In genomic region chr13:98222848-98223247, GRCm38 (mm10) we compare ENCODE assay signal across 9 mouse cellular contexts. TPM values are rescaled to one million over a fixed set of nuclear protein-coding genes. Genes with fewer than 3 reads are reported as not detected.
DNase-seq lines count a peak whose midpoint lies in the region; ATAC-seq and TF ChIP-seq lines count a peak whose summit lies in the region.
"Had no signal": no experiment of that assay in that cellular context is flagged by ENCODE, and none has a peak within 500 bp of the region (broad histone marks: within the 10 kb centered on the region; RNA-seq: fewer than 3 reads in every experiment).

No protein-coding gene starts in this region.

- no peaks in the 10 kb centered on the region for H3K9me3 ChIP-seq in kidney, postnatal 0 days (replicated peaks; ENCODE audit: low read length)
- H3K9me3 ChIP-seq in midbrain, embryonic 14.5 days (ENCODE audit: control insufficient read depth, low read length): no peaks in the 10 kb centered on the region

- no peak for ATAC-seq in kidney, postnatal 0 days (replicated peaks; ENCODE audit: low FRiP score, low read depth)
- ATAC-seq in midbrain, embryonic 14.5 days (ENCODE audit: low FRiP score, low TSS enrichment): peak; percentile 60; the same call in 1 of the 2 replicates

- no peak overlapping the region for H3K27ac ChIP-seq in spleen, adult 2 months (ENCODE audit: insufficient read depth, low read length)
- no peak overlapping the region for H3K27ac ChIP-seq in bone marrow macrophage, adult 2 months (ENCODE audit: insufficient read depth, low read depth, low read length)
- H3K27ac ChIP-seq in gastrocnemius, adult 2 months: no peak overlapping the region
- no peak overlapping the region for H3K27ac ChIP-seq in kidney, postnatal 0 days
- H3K27ac ChIP-seq in midbrain, embryonic 14.5 days (replicated peaks; ENCODE audit: low read depth, low read length): no peak overlapping the region

- H3K27me3 ChIP-seq in spleen, adult 2 months (ENCODE audit: control insufficient read depth, insufficient read depth, low read length): no peaks in the 10 kb centered on the region
- H3K27me3 ChIP-seq in kidney, postnatal 0 days (ENCODE audit: insufficient read depth, low read length): no peaks in the 10 kb centered on the region
- H3K27me3 ChIP-seq in midbrain, embryonic 14.5 days (ENCODE audit: control insufficient read depth, insufficient read depth, low read length): no peaks in the 10 kb centered on the region

- WGBS in spleen, adult 2 months: 40% methylated on average over 12 of the region's 12 CpGs
- 25% methylated on average over 12 of the region's 12 CpGs for WGBS in kidney, postnatal 0 days
- WGBS in midbrain, embryonic 14.5 days: 38% methylated on average over 12 of the region's 12 CpGs

- H3K36me3 ChIP-seq in spleen, adult 2 months (ENCODE audit: control insufficient read depth, insufficient read depth, low read length): no peaks in the 10 kb centered on the region
- no peaks in the 10 kb centered on the region for H3K36me3 ChIP-seq in kidney, postnatal 0 days (ENCODE audit: insufficient read depth, low read length)
- H3K36me3 ChIP-seq in midbrain, embryonic 14.5 days (ENCODE audit: control insufficient read depth, insufficient read depth, low read length): no peaks in the 10 kb centered on the region

- H3K4me2 ChIP-seq in kidney, postnatal 0 days (ENCODE audit: low read length): peak overlapping the region; percentile 25; the same call in 1 of the 2 replicates
- H3K4me2 ChIP-seq in midbrain, embryonic 14.5 days (ENCODE audit: low read length): 0 out of 2 replicates have a peak overlapping the region, but pooled peaks have one; percentile 15

- no peaks in the 10 kb centered on the region for H3K4me1 ChIP-seq in spleen, adult 2 months (ENCODE audit: control insufficient read depth, insufficient read depth, insufficient read length)
- no peaks in the 10 kb centered on the region; the same call in 1 of the 2 replicates for H3K4me1 ChIP-seq in bone marrow macrophage, adult 2 months (ENCODE audit: control insufficient read depth, insufficient read depth, low read length)
- no peaks in the 10 kb centered on the region for H3K4me1 ChIP-seq in kidney, postnatal 0 days (replicated peaks; ENCODE audit: insufficient read depth, low read length)
- H3K4me1 ChIP-seq in midbrain, embryonic 14.5 days (ENCODE audit: control insufficient read depth, insufficient read depth, low read length): no peaks in the 10 kb centered on the region

- no peak overlapping the region for H3K9ac ChIP-seq in kidney, postnatal 0 days (ENCODE audit: low read depth, low read length)
- 0 out of 2 replicates have a peak overlapping the region, but pooled peaks have one; percentile 20 for H3K9ac ChIP-seq in midbrain, embryonic 14.5 days (replicated peaks; ENCODE audit: low read length)

- TF ChIP-seq POLR2A in spleen, adult 2 months (IDR thresholded peaks at IDR 0.05; ENCODE audit: low read depth, low read length): no peak
- no peak for TF ChIP-seq POLR2A in bone marrow macrophage, adult 2 months (IDR thresholded peaks at IDR 0.05; ENCODE audit: borderline replicate concordance, low read depth, low read length)

- no peak for DNase-seq in spleen, adult 2 months (ENCODE audit: low read depth in 1 of 2, low spot score in 2 of 2)
- no peak for DNase-seq in spleen, postnatal 14 days (ENCODE audit: low spot score in 2 of 2)
- DNase-seq in gastrocnemius, adult 2 months: peak; percentile 41
- peak; percentile 66 for DNase-seq in kidney, postnatal 0 days (ENCODE audit: low spot score)
- DNase-seq in midbrain, embryonic 14.5 days: peak; percentile 80
- no peak for DNase-seq in T-cell, adult 2 months (ENCODE audit: low spot score)
- no peak for DNase-seq in layer of hippocampus, postnatal 36 days

- H3K4me3 ChIP-seq in spleen, adult 2 months (ENCODE audit: extremely low read depth, insufficient read depth, insufficient read length): no peak overlapping the region
- H3K4me3 ChIP-seq in bone marrow macrophage, adult 2 months (ENCODE audit: insufficient read depth, low read length): no peak overlapping the region
- peak overlapping the region; percentile 57 for H3K4me3 ChIP-seq in gastrocnemius, adult 2 months
- H3K4me3 ChIP-seq in kidney, postnatal 0 days (replicated peaks; ENCODE audit: low read depth, low read length): no peak overlapping the region
- H3K4me3 ChIP-seq in midbrain, embryonic 14.5 days (replicated peaks; ENCODE audit: low read depth, low read length): no peak overlapping the region

- peak; percentile 47; the same call in 1 of the 2 replicates for TF ChIP-seq CTCF in spleen, adult 2 months (IDR thresholded peaks at IDR 0.05; ENCODE audit: extremely low read depth, insufficient read depth, insufficient read length, insufficient replicate concordance)
- TF ChIP-seq CTCF in bone marrow macrophage, adult 2 months (IDR thresholded peaks at IDR 0.05; ENCODE audit: low read depth, low read length): peak; percentile 32; the same call in 1 of the 2 replicates
- peak; percentile 82 for TF ChIP-seq CTCF in gastrocnemius, adult 2 months (IDR thresholded peaks at IDR 0.05)
- TF ChIP-seq CTCF in kidney, postnatal 0 days (IDR thresholded peaks at IDR 0.05; ENCODE audit: low read depth): peak; percentile 91

- intact Hi-C loops in gastrocnemius, adult 2 months (cut with DNase I): loop anchor here (1.0 kb wide), 1 partner anchor 192 kb away; no protein-coding TSS in a partner anchor

RNA-seq across cellular contexts. Expression of gene Arhgef28, which starts 16.6 kb away (rescaled TPM):
- polyA plus RNA-seq in spleen, adult 2 months (2012; rRNA removed): 0.22 and 0.42 TPM in 2 replicates
- not detected in 2 replicates for polyA plus RNA-seq in bone marrow macrophage, adult 2 months (2012; ENCODE audit: insufficient read depth, insufficient read length, missing spikeins)
- total RNA-seq in gastrocnemius, adult 2 months (2021): 1 to 10 TPM; 2.8 to 3.3 TPM
- 55.8 and 58.3 TPM in 2 replicates for polyA plus RNA-seq in kidney, postnatal 0 days (2015; fragmentation: Nextera tagmentation; extraction: Ambion mirVana)
- polyA plus RNA-seq in midbrain, embryonic 14.5 days (2014; fragmentation: Nextera tagmentation; extraction: Ambion mirVana): 21.1 and 22.0 TPM in 2 replicates
- total RNA-seq in layer of hippocampus, postnatal 36 days (2021): 100 to 1,000 TPM in 1 of 2 experiments, 10 to 100 TPM in 1; 92.7 to 103 TPM

RNA-seq across cellular contexts. Expression of gene Utp15, which starts 40.0 kb away (rescaled TPM):
- 5.3 and 5.6 TPM in 2 replicates for polyA plus RNA-seq in spleen, adult 2 months (2012; rRNA removed)
- 10.0 and 14.6 TPM in 2 replicates for polyA plus RNA-seq in bone marrow macrophage, adult 2 months (2012; ENCODE audit: insufficient read depth, insufficient read length, missing spikeins)
- total RNA-seq in gastrocnemius, adult 2 months (2021): 1 to 10 TPM; 4.0 to 5.4 TPM
- polyA plus RNA-seq in kidney, postnatal 0 days (2015; fragmentation: Nextera tagmentation; extraction: Ambion mirVana): 19.9 and 21.5 TPM in 2 replicates
- polyA plus RNA-seq in midbrain, embryonic 14.5 days (2014; fragmentation: Nextera tagmentation; extraction: Ambion mirVana): 27.5 and 35.1 TPM in 2 replicates
- total RNA-seq in layer of hippocampus, postnatal 36 days (2021): 10 to 100 TPM; 20.6 to 20.7 TPM

RNA-seq across cellular contexts. Expression of gene Ankra2, which starts 40.0 kb away (rescaled TPM):
- polyA plus RNA-seq in spleen, adult 2 months (2012; rRNA removed): 7.5 and 8.9 TPM in 2 replicates
- polyA plus RNA-seq in bone marrow macrophage, adult 2 months (2012; ENCODE audit: insufficient read depth, insufficient read length, missing spikeins): 26.5 and 28.3 TPM in 2 replicates
- total RNA-seq in gastrocnemius, adult 2 months (2021): 10 to 100 TPM; 14.1 to 17.0 TPM
- 22.6 and 23.6 TPM in 2 replicates for polyA plus RNA-seq in kidney, postnatal 0 days (2015; fragmentation: Nextera tagmentation; extraction: Ambion mirVana)
- polyA plus RNA-seq in midbrain, embryonic 14.5 days (2014; fragmentation: Nextera tagmentation; extraction: Ambion mirVana): 97.6 and 110 TPM in 2 replicates
- total RNA-seq in layer of hippocampus, postnatal 36 days (2021): 10 to 100 TPM; 48.0 to 51.0 TPM

RNA-seq across cellular contexts. Expression of gene Gm21976, which starts 56.8 kb away (rescaled TPM):
- not detected in 2 replicates for polyA plus RNA-seq in spleen, adult 2 months (2012; rRNA removed)
- polyA plus RNA-seq in bone marrow macrophage, adult 2 months (2012; ENCODE audit: insufficient read depth, insufficient read length, missing spikeins): not detected in 2 replicates
- not detected for total RNA-seq in gastrocnemius, adult 2 months (2021)
- polyA plus RNA-seq in kidney, postnatal 0 days (2015; fragmentation: Nextera tagmentation; extraction: Ambion mirVana): not detected in 2 replicates
- polyA plus RNA-seq in midbrain, embryonic 14.5 days (2014; fragmentation: Nextera tagmentation; extraction: Ambion mirVana): not detected in 2 replicates
- not detected for total RNA-seq in layer of hippocampus, postnatal 36 days (2021)
- polyA plus RNA-seq: frontal cortex, adult 2 months had no signal

Comparison
In these comparisons a context has a peak if more than half of its experiments do, and no peak if none do; other contexts are left out.
1. DNase-seq: peak in gastrocnemius, adult 2 months (single experiment), kidney, postnatal 0 days (single experiment) and midbrain, embryonic 14.5 days (single experiment); none in spleen, adult 2 months (0 of 2), spleen, postnatal 14 days (0 of 2), T-cell, adult 2 months (single experiment) and layer of hippocampus, postnatal 36 days (0 of 2).
2. CTCF ChIP-seq: peak in every context shown above with its lines; median percentile 91 in kidney, postnatal 0 days; 82 in gastrocnemius, adult 2 months; 47 in spleen, adult 2 months; 32 in bone marrow macrophage, adult 2 months.
3. RNA of gene Arhgef28, which starts 16.6 kb away (polyA plus RNA-seq): 55.8 to 58.3 TPM in kidney, postnatal 0 days and 21.1 to 22.0 TPM in midbrain, embryonic 14.5 days; 0.22 to 0.42 TPM in spleen, adult 2 months and not detected in bone marrow macrophage, adult 2 months; every median in the first group is over 10 times any median in the second.